Mouse (Mus musculus): ENCODE measurements around the gene Exosc3. TPM values are rescaled to one million over a fixed set of nuclear protein-coding genes. Genes with fewer than 3 reads are reported as not detected.

The Exosc3 gene
- total RNA-seq, 2 experiments from 2014 or later: 14.8 to 14.9 TPM

GRCm38 (mm10) chr4:45332466-45332865, 10.1 kb downstream of the Exosc3 start:
- no peak for DNase-seq (ENCODE audit: extremely low spot score in 1 of 2, low spot score in 2 of 2)
- intact Hi-C loops (cut with DNase I): no loop called here
- Histone ChIP-seq H3K27ac (no peak overlapping the region), H3K4me3 (no peak overlapping the region)
- TF ChIP-seq CTCF (IDR thresholded peaks at IDR 0.05): no peak

DNA sequence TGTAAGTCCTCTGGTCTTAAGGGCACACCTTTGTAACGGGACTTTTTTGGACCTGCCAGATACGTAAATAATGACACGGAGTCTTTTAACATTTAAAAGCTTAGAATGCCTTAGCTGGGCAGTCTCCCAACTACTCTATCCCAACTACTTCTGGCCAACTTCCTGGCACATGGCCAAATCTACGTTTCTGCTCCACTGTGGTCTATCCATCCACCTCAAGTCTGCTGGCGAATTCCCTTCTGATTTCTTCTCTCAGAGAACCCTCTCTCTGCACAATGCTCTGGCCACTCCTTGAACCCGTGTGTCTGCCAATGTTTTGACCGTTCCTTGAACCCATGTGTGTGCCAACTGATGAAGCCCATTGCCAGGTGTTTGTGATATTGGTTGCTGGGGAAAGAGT, 11.4 kb downstream of the Exosc3 start:
- DNase-seq (ENCODE audit: extremely low spot score in 1 of 2, low spot score in 2 of 2): no peak
- TF ChIP-seq CTCF (IDR thresholded peaks at IDR 0.05): no peak
- Histone ChIP-seq H3K4me3 (no peak overlapping the region), H3K27ac (no peak overlapping the region)
- intact Hi-C loops (cut with DNase I): no loop called here

GRCm38 (mm10) chr4:45320159-45320816, 22.2 kb downstream of the Exosc3 start:
- H3K4me3 ChIP-seq: peak overlapping the region; percentile 74
- peak overlapping the region; percentile 95 for H3K27ac ChIP-seq
- intact Hi-C loops (cut with DNase I): loop anchor here (1.0 kb wide), 1 partner anchor 22 kb away; the partner anchor contains the start of genes Dcaf10 and Exosc3
- no peak; the same call in 1 of the 2 replicates for TF ChIP-seq CTCF (IDR thresholded peaks at IDR 0.05)
- peak; percentile 83 to 84 for DNase-seq (ENCODE audit: extremely low spot score in 1 of 2, low spot score in 2 of 2)

DNA sequence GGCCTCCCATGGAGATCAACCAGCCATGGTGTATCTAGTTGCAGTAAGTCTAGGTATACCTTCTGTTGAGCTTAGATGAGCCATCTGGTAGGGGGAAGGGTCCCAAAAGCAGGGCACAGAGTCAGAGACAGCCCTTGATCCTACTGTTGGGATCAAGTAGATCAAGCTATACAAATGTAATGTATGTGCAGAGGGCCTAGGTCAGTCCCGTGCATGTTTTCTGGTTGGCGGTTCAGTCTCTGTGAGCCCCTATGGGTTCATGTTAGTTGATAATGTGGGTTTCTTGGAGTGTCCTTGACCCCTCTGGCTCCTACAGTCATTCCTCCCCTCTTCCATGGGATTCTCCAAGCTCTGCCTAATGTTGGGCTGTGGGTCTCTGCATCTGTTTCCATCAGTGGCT, 31.5 kb downstream of the Exosc3 start:
- Histone ChIP-seq H3K4me3 (no peak overlapping the region), H3K27ac (no peak overlapping the region)
- intact Hi-C loops (cut with DNase I): no loop called here
- TF ChIP-seq CTCF (IDR thresholded peaks at IDR 0.05): no peak
- DNase-seq (ENCODE audit: extremely low spot score in 1 of 2, low spot score in 2 of 2): no peak

GRCm38 (mm10) chr4:45308606-45309005, 33.9 kb downstream of the Exosc3 start:
- TF ChIP-seq CTCF (IDR thresholded peaks at IDR 0.05): no peak
- intact Hi-C loops (cut with DNase I): no loop called here
- no peak for DNase-seq (ENCODE audit: extremely low spot score in 1 of 2, low spot score in 2 of 2)
- H3K27ac ChIP-seq: no peak overlapping the region
- H3K4me3 ChIP-seq: no peak overlapping the region

DNA sequence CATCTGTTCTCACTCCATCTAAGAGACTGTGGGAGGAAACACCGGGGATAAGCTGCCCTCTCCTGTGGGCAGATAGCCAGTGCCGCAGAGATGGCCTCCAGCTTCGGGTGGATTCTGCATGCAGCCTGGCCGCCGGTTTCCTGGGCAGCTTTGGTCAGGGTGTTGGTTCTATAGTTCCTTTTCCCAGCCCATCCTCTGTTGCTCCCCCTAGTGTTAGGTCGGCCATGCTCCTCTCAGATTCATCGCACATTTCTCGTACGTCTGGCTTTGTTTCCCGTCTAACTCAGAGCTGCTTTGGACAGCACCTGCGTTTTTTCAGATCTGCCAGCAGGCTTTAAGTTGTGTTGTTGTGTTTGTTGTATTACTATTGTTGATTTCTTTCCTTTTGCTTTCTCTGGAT, 34.5 kb downstream of the Exosc3 start:
- DNase-seq (ENCODE audit: extremely low spot score in 1 of 2, low spot score in 2 of 2): peak in 1 of 2 experiments; percentile 27
- intact Hi-C loops (cut with DNase I): no loop called here
- peak; percentile 47 for TF ChIP-seq CTCF (IDR thresholded peaks at IDR 0.05)

DNA sequence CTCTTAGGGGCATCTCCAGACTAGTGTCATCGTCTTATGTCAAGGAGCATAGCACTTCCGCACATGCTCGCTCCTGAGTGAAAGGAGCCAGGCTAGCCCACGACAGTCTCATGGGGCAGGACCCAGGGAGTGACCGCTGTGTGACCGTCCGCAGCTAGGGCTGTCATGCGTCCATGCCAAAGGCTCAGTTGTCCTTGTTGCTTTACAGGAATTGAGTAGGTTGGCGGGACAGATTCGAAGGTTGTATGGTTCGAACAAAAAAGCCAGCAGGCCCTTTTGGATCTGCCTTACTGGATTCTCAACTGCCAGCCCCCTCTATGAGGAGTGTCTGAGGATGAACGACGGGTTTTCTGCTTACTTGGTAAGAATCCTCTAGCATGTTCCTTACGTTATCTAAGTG, 37.0 kb downstream of the Exosc3 start:
- no peak for TF ChIP-seq CTCF (IDR thresholded peaks at IDR 0.05)
- DNase-seq (ENCODE audit: extremely low spot score in 1 of 2, low spot score in 2 of 2): no peak

More for the DNA sequence above, 34.5 kb downstream of the Exosc3 start:
- H3K4me3 ChIP-seq: no peak overlapping the region
- H3K27ac ChIP-seq: no peak overlapping the region

GRCm38 (mm10) chr4:45296662-45297564, 45.6 kb downstream of the Exosc3 start, which contains the start of gene Trmt10b:
Trmt10b (plus strand) TSS chr4:45297127.
- Histone ChIP-seq H3K4me3 (peak within 1 kb of the TSS; percentile 92), H3K27ac (peak within 1 kb of the TSS; percentile 83)
- intact Hi-C loops (cut with DNase I): loop anchor here (5.0 kb wide), 1 partner anchor 280 kb away; the partner anchor contains the start of gene Polr1e
- peak; percentile 62 to 68 for DNase-seq (ENCODE audit: extremely low spot score in 1 of 2, low spot score in 2 of 2)
- TF ChIP-seq CTCF (IDR thresholded peaks at IDR 0.05): no peak

More for the DNA sequence above, 37.0 kb downstream of the Exosc3 start:
- intact Hi-C loops (cut with DNase I): no loop called here
- Histone ChIP-seq H3K4me3 (no peak overlapping the region), H3K27ac (no peak overlapping the region)

DNA sequence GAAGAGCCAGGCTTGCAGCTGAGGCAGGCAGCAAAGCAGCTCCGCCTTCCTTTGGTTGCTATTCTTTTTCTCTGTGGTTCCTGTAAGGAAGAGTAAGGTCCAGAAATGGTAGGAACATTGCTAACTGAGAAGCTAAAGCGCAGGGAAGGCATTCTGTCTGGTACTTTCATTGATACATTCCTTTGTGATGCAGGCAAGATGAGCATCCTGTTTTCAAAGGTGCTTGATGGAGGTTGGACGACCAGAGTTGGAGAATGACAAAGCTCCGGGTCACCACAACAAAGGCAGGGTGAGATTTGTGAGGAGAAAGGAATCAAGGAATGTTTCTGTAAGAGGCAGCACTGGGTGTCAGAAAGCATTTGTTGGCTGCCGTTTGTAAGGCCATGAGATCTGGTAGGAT, 54.6 kb downstream of the Exosc3 start:
- intact Hi-C loops (cut with DNase I): loop anchor here (5.0 kb wide), 1 partner anchor 569 kb away; no protein-coding TSS in a partner anchor
- Histone ChIP-seq H3K27ac (no peak overlapping the region), H3K4me3 (no peak overlapping the region)
- TF ChIP-seq CTCF (IDR thresholded peaks at IDR 0.05): no peak
- DNase-seq (ENCODE audit: extremely low spot score in 1 of 2, low spot score in 2 of 2): no peak

- no peak overlapping the region for H3K4me3 ChIP-seq
- no peak overlapping the region for H3K27ac ChIP-seq
- TF ChIP-seq CTCF (IDR thresholded peaks at IDR 0.05): peak; percentile 72
- DNase-seq (ENCODE audit: extremely low spot score in 1 of 2, low spot score in 2 of 2): no peak
- intact Hi-C loops (cut with DNase I): loop anchor here (5.0 kb wide), 1 partner anchor 571 kb away; no protein-coding TSS in a partner anchor
Observed at GRCm38 (mm10) chr4:45286318-45286717, 56.2 kb downstream of the Exosc3 start.

DNA sequence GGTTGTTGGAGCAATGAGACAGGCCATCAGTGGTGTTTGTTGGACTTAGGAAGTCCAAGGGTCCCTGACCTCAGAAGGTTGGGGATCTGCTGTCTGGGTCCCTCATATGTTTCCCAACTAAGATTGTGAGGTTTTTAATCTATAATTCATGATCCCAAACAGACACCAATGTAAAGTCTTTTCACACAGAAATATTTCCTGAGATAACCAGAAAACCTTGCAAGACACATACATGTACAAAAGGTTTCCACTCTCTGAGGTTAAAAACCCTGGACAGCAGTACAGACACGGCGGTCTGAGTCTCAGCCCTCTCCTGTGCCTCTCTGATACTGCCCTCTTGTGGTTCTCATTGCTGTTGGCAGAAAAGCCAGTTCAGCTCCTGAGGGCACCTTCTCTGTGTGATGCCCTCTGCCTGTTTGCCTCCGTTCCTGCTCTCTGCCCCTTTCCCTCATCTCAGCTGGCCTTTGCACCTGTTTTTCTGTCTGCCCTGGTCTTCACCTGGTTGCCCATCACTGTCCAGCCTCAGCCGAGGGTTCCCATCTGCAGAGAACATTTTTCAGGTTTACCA, 62.5 kb downstream of the Exosc3 start:
- TF ChIP-seq CTCF (IDR thresholded peaks at IDR 0.05): peak; percentile 93
- Histone ChIP-seq H3K27ac (no peak overlapping the region), H3K4me3 (no peak overlapping the region)
- intact Hi-C loops (cut with DNase I): loop anchor here (1.0 to 2.0 kb wide), 4 partner anchors 116 to 265 kb away; partner anchors contain the start of gene Tomm5
- DNase-seq (ENCODE audit: extremely low spot score in 1 of 2, low spot score in 2 of 2): peak; percentile 51 to 56

All from left cerebral cortex, adult 2 months (tissue).